Mouse (Mus musculus): ENCODE measurements around the gene Cdh13. TPM values are rescaled to one million over a fixed set of nuclear protein-coding genes. Genes with fewer than 3 reads are reported as not detected.

The Cdh13 gene
- polyA plus RNA-seq, 1 experiment from 2014 or later = 159 TPM

DNA sequence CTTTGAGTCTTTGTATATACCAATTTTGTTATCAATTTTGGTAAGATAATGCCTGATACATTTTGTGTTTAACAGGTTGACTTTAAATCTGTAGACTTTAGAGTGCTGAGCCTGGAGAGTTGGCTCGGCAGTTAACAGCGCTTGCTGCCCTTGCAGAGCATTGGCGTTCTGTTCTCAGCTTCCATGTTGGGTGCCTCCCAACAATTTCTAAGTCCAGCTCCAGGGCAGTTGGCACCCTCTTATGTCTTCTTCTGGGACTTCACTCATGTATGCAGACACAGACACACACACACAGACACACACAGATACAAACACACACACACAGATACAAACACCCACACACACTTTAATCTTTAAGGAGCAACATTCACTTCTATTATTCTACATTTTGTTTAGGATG, 672.6 kb downstream of the Cdh13 start:
- 67% methylated on average over 3 of the region's 3 CpGs for WGBS
- H3K27ac ChIP-seq (ENCODE audit: low read length) = no peak overlapping the region
- H3K4me1 ChIP-seq (ENCODE audit: control insufficient read depth, insufficient read depth, low read length) = no peaks in the 10 kb centered on the region
- H3K9ac ChIP-seq (ENCODE audit: low read depth, low read length) = no peak overlapping the region
- no peaks in the 10 kb centered on the region for H3K9me3 ChIP-seq (replicated peaks; ENCODE audit: control insufficient read depth, low read length, poor library complexity, severe bottlenecking)
- no peaks in the 10 kb centered on the region for H3K27me3 ChIP-seq (ENCODE audit: control insufficient read depth, insufficient read depth, low read depth, low read length)
- no peak overlapping the region for H3K4me3 ChIP-seq (ENCODE audit: low read depth, low read length)
- H3K4me2 ChIP-seq (ENCODE audit: low read length) = no peak overlapping the region
- ATAC-seq = no peak
- H3K36me3 ChIP-seq (ENCODE audit: control insufficient read depth, insufficient read depth, low read length) = no peaks in the 10 kb centered on the region

DNA sequence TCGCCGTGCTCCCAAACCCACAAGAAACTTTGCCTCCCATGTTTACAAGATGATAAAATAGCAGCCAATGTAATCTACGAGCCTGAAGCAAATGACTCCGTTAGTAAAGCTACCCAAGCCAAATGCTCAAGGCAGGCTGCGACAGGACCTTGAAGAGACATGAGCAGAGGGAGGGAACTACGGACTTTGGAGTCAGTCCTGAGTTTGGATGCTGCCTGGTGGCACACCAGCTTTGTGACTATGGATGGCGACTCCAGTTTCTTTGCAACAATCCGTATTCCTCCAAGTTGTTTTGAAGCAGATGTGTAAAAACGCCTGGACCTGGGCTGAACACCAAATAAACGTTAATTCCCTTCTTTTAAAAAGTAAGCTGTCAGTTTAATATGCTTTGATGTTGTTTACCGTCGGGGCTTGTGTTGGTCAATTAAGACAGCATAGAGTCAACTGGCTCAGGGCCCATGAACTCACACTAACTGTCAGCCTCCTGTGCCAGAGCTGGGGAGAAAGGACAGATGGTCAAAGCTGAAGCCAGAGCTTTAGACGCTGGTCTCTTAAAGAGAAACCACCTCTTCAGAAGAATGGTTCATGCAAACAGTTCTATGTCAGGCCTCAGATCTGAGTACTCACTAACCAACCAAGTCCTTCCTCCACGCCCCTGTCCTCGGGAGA, 678.5 kb downstream of the Cdh13 start:
- 85% methylated on average over 15 of the region's 15 CpGs for WGBS
- Histone ChIP-seq H3K27ac (ENCODE audit: low read length) (no peak overlapping the region), H3K9ac (ENCODE audit: low read depth, low read length) (no peak overlapping the region), H3K9me3 (replicated peaks; ENCODE audit: control insufficient read depth, low read length, poor library complexity, severe bottlenecking) (no peaks in the 10 kb centered on the region), H3K27me3 (ENCODE audit: control insufficient read depth, insufficient read depth, low read depth, low read length) (no peaks in the 10 kb centered on the region), H3K4me3 (ENCODE audit: low read depth, low read length) (no peak overlapping the region), H3K4me1 (ENCODE audit: control insufficient read depth, insufficient read depth, low read length) (no peaks in the 10 kb centered on the region), H3K4me2 (ENCODE audit: low read length) (no peak overlapping the region), H3K36me3 (ENCODE audit: control insufficient read depth, insufficient read depth, low read length) (no peaks in the 10 kb centered on the region)
- ATAC-seq = no peak

DNA sequence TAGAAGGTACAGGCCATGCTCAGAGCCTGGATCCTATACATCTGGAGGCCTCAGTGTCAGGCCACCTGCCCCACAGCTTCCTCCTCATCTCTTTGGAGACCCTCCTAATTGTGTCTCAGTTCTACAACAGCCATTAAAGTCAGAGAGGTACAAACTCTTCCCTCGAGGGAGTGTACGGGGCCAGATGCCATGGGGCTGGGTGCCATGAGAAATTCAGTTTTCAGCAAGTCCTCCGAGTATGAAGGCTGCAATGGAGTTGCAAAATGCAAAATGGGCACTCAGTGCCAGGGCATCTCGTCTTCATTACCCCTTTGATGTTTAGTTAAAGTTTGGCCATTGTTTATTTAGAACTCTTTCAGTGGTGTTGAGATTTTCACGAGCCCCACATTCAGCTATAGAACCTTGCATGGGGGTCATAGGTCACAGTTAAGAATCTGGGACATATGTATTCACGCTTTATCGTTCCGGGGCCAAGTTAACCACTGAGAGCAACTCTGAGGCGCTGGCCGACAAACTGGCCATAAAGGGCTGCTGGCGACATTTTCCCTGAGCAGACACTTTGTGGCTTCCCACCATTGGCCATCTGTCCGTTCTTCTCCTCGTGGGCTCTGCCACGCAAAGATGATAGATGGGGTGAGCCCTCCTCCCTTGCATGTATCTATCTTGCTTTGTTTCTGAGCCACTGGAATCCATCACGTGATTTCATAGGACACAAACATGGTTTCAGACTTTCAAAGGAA, 681.7 kb downstream of the Cdh13 start:
- 90% methylated on average over 15 of the region's 15 CpGs for WGBS
- H3K27me3 ChIP-seq (ENCODE audit: control insufficient read depth, insufficient read depth, low read depth, low read length) = no peaks in the 10 kb centered on the region

DNA sequence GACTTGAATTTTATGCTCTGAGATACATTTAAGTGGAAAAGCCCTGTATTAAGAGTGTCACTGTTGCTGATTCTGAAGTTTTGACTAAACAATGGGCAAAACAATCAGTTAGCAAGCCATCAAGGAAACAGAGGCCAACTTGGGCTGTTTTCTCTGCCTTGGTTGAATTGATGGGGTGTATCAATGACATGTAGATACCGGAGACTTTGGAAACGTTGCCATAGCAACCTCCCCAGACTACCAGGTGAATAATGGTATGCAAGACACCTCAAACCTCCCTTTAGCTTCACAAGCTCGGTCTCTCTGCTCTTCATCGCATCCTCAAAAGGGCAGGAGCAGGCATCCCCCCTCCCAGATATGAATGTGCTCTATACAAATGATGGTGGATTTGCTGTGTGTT, 685.4 kb downstream of the Cdh13 start:
- H3K27me3 ChIP-seq (ENCODE audit: control insufficient read depth, insufficient read depth, low read depth, low read length) = no peaks in the 10 kb centered on the region
- H3K4me2 ChIP-seq (ENCODE audit: low read length) = no peak overlapping the region
- no peaks in the 10 kb centered on the region for H3K9me3 ChIP-seq (replicated peaks; ENCODE audit: control insufficient read depth, low read length, poor library complexity, severe bottlenecking)
- H3K4me1 ChIP-seq (ENCODE audit: control insufficient read depth, insufficient read depth, low read length) = peaks cover 14% of the 10 kb centered on the region
- H3K9ac ChIP-seq (ENCODE audit: low read depth, low read length) = no peak overlapping the region
- no peak overlapping the region for H3K4me3 ChIP-seq (ENCODE audit: low read depth, low read length)
- no peaks in the 10 kb centered on the region for H3K36me3 ChIP-seq (ENCODE audit: control insufficient read depth, insufficient read depth, low read length)
- peak overlapping the region; percentile 74 for H3K27ac ChIP-seq (ENCODE audit: low read length)
- 42% methylated on average over 4 of the region's 4 CpGs for WGBS
- ATAC-seq = no peak

More for the DNA sequence above, 681.7 kb downstream of the Cdh13 start:
- Histone ChIP-seq H3K9ac (ENCODE audit: low read depth, low read length) (no peak overlapping the region), H3K4me3 (ENCODE audit: low read depth, low read length) (no peak overlapping the region), H3K36me3 (ENCODE audit: control insufficient read depth, insufficient read depth, low read length) (no peaks in the 10 kb centered on the region), H3K27ac (ENCODE audit: low read length) (no peak overlapping the region), H3K4me2 (ENCODE audit: low read length) (no peak overlapping the region), H3K4me1 (ENCODE audit: control insufficient read depth, insufficient read depth, low read length) (peaks cover 14% of the 10 kb centered on the region), H3K9me3 (replicated peaks; ENCODE audit: control insufficient read depth, low read length, poor library complexity, severe bottlenecking) (no peaks in the 10 kb centered on the region)
- ATAC-seq = no peak

DNA sequence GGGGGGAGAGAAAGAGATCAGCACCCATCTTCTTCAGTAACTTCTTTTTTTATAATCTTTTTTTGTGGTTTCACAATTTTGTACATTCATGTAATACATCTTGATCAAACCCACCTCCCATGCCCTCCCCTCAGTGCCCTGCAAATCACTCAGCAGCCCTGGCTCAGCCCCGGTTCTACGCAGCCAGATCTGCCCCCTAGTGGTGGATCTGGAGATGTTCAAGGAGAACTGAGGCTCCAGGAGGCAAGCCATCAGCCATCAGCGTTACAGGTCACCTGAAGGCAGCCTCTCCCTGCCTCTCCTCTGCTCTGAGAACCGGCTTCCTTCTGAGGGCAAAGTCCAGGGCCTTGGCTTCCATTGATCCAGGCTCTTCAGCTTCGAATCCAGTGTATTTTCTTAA, 696.3 kb downstream of the Cdh13 start:
- 20% methylated on average over 5 of the region's 5 CpGs for WGBS
- no peak for ATAC-seq

DNA sequence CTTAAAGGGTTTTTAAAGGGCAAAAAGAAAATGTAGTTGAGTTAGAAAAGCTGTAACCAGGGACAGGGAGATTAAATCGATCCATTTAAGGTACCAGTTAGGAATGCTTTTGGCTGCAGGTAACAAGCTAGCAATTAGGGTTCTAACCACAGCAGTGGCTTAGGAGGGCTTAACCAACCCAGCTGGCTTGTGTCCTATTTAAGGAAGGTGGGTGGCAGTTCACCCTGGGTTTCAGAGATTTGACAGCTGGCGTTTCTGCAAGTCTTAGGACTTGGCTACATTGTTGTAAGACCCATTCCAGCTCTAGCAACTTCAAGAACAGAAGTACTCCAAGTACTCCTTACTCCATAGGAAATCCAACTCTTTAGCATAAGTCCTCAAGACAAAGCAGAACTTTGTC, 700.2 kb downstream of the Cdh13 start:
- no peaks in the 10 kb centered on the region for H3K27me3 ChIP-seq (ENCODE audit: control insufficient read depth, insufficient read depth, low read depth, low read length)
- ATAC-seq = no peak
- H3K4me3 ChIP-seq (ENCODE audit: low read depth, low read length) = no peak overlapping the region
- no peak overlapping the region for H3K4me2 ChIP-seq (ENCODE audit: low read length)
- H3K36me3 ChIP-seq (ENCODE audit: control insufficient read depth, insufficient read depth, low read length) = no peaks in the 10 kb centered on the region
- H3K4me1 ChIP-seq (ENCODE audit: control insufficient read depth, insufficient read depth, low read length) = no peaks in the 10 kb centered on the region
- no peak overlapping the region for H3K27ac ChIP-seq (ENCODE audit: low read length)
- peaks cover 5% of the 10 kb centered on the region; the same call in 1 of the 2 replicates for H3K9me3 ChIP-seq (replicated peaks; ENCODE audit: control insufficient read depth, low read length, poor library complexity, severe bottlenecking)
- WGBS = 78% methylated on average over 2 of the region's 2 CpGs
- no peak overlapping the region for H3K9ac ChIP-seq (ENCODE audit: low read depth, low read length)

More for the DNA sequence above, 696.3 kb downstream of the Cdh13 start:
- Histone ChIP-seq H3K27ac (ENCODE audit: low read length) (no peak overlapping the region), H3K4me2 (ENCODE audit: low read length) (no peak overlapping the region), H3K27me3 (ENCODE audit: control insufficient read depth, insufficient read depth, low read depth, low read length) (no peaks in the 10 kb centered on the region), H3K4me1 (ENCODE audit: control insufficient read depth, insufficient read depth, low read length) (no peaks in the 10 kb centered on the region), H3K4me3 (ENCODE audit: low read depth, low read length) (no peak overlapping the region), H3K36me3 (ENCODE audit: control insufficient read depth, insufficient read depth, low read length) (no peaks in the 10 kb centered on the region), H3K9ac (ENCODE audit: low read depth, low read length) (no peak overlapping the region), H3K9me3 (replicated peaks; ENCODE audit: control insufficient read depth, low read length, poor library complexity, severe bottlenecking) (peaks cover 5% of the 10 kb centered on the region; the same call in 1 of the 2 replicates)

DNA sequence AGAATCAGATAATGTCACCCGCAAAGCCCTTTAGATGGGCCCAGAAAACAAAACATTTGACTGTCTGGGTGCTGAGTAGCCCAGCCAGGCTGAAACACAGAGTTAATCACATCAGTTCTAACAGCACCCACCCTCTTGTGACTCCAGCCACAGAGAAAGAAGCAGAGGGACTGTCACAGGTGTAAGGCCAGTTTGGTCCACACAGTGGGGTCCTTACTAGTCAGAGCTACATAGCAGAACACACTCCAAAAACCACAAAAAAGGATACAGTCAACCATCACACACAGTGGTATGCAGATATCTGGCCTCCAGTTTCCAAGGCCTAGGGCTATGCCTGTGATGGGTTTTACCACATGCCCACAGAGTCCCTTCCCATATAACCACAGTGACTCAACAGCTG, 703.3 kb downstream of the Cdh13 start:
- H3K4me1 ChIP-seq (ENCODE audit: control insufficient read depth, insufficient read depth, low read length) = no peaks in the 10 kb centered on the region
- H3K36me3 ChIP-seq (ENCODE audit: control insufficient read depth, insufficient read depth, low read length) = no peaks in the 10 kb centered on the region
- no peak overlapping the region for H3K4me3 ChIP-seq (ENCODE audit: low read depth, low read length)
- no peak overlapping the region for H3K4me2 ChIP-seq (ENCODE audit: low read length)
- 76% methylated on average over 1 of the region's 1 CpGs for WGBS
- no peak overlapping the region for H3K27ac ChIP-seq (ENCODE audit: low read length)
- H3K9ac ChIP-seq (ENCODE audit: low read depth, low read length) = no peak overlapping the region
- peaks cover 5% of the 10 kb centered on the region; the same call in 1 of the 2 replicates for H3K9me3 ChIP-seq (replicated peaks; ENCODE audit: control insufficient read depth, low read length, poor library complexity, severe bottlenecking)
- no peak for ATAC-seq
- no peaks in the 10 kb centered on the region for H3K27me3 ChIP-seq (ENCODE audit: control insufficient read depth, insufficient read depth, low read depth, low read length)

DNA sequence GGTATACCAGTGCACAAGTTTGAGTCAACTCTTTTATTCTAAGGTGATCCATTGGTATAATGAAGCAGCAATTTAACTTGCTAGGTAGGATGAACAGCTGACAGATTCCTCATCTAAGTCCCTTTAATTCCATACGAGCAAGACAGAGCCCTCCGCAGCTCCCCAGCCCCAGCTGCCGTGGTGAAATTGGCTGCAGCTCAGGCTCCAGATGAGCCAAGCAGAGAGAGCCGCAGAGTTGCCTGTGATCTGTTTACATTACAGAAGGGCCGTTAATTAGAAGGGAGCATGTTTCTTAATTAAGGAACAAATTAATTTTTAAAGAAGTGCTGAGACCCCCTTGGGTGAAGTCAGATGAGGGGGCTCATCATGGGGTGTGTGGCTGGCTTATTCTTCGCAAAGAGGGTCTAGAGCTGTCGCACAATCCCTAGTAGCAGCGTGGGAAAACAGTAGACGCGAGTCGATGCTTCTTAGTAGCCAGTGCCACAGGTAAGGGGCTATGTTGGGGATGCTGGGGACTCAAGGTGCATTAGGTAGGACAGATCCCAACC, 712.2 kb downstream of the Cdh13 start:
- 67% methylated on average over 11 of the region's 11 CpGs for WGBS
- no peak for ATAC-seq
- no peaks in the 10 kb centered on the region; the same call in 1 of the 2 replicates for H3K4me1 ChIP-seq (ENCODE audit: control insufficient read depth, insufficient read depth, low read length)
- H3K27me3 ChIP-seq (ENCODE audit: control insufficient read depth, insufficient read depth, low read depth, low read length) = no peaks in the 10 kb centered on the region
- no peak overlapping the region for H3K27ac ChIP-seq (ENCODE audit: low read length)
- no peak overlapping the region for H3K4me3 ChIP-seq (ENCODE audit: low read depth, low read length)
- H3K4me2 ChIP-seq (ENCODE audit: low read length) = no peak overlapping the region
- H3K9ac ChIP-seq (ENCODE audit: low read depth, low read length) = no peak overlapping the region
- H3K9me3 ChIP-seq (replicated peaks; ENCODE audit: control insufficient read depth, low read length, poor library complexity, severe bottlenecking) = no peaks in the 10 kb centered on the region
- no peaks in the 10 kb centered on the region for H3K36me3 ChIP-seq (ENCODE audit: control insufficient read depth, insufficient read depth, low read length)

DNA sequence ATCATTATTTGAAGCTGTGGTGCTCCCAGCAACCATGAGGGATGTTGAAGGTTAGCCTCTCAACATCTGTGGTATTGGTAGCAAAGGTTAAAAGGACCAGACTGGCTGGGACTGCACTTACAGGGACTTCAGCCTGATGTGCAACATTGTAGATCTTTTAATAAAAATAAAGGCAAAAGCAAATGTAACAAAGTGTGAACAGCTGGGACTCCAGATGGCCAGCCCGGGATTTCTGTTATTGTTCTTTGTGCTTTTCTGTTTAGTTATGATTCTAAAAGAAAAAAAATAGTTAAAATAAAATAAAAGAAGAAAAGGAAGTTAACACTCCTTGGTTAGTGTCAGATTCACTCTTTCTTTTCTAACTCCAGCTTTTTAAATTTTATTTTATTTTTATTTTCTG, 717.1 kb downstream of the Cdh13 start:
- no peaks in the 10 kb centered on the region for H3K27me3 ChIP-seq (ENCODE audit: control insufficient read depth, insufficient read depth, low read depth, low read length)
- WGBS = 76% methylated on average over 1 of the region's 1 CpGs
- no peak overlapping the region for H3K27ac ChIP-seq (ENCODE audit: low read length)
- no peak for ATAC-seq
- no peak overlapping the region for H3K4me2 ChIP-seq (ENCODE audit: low read length)
- no peak overlapping the region for H3K9ac ChIP-seq (ENCODE audit: low read depth, low read length)
- H3K4me3 ChIP-seq (ENCODE audit: low read depth, low read length) = no peak overlapping the region
- no peaks in the 10 kb centered on the region; the same call in 1 of the 2 replicates for H3K4me1 ChIP-seq (ENCODE audit: control insufficient read depth, insufficient read depth, low read length)
- no peaks in the 10 kb centered on the region for H3K36me3 ChIP-seq (ENCODE audit: control insufficient read depth, insufficient read depth, low read length)
- H3K9me3 ChIP-seq (replicated peaks; ENCODE audit: control insufficient read depth, low read length, poor library complexity, severe bottlenecking) = no peaks in the 10 kb centered on the region

Data from midbrain, embryonic 16.5 days (tissue).